Mouse (Mus musculus) stomach, postnatal 0 days (tissue): Measurements from ENCODE around the gene Efna1. TPM values are rescaled to one million over a fixed set of nuclear protein-coding genes. Genes with fewer than 3 reads are reported as not detected.
A peak's percentile ranks its signal among the peaks of the same experiment; 100 is the strongest.

ENCODE experiments used
- ATAC-seq: fragments of 200-750 bp; cut with Nextera tagmentation; 2 replicates; pipeline ENCODE4 v1.8.0; 2017; ENCODE audit not compliant: low FRiP score, low TSS enrichment
- DNase-seq: peaks from one replicate; pipeline ENCODE4 v3.0.0-alpha.2; 2016; ENCODE audit warnings: low spot score
- H3K27ac ChIP-seq: fragments of 300-500 bp; sonication (generic); replicated peaks from 2 replicates; pipeline ENCODE4 v1.5.1; 2014; ENCODE audit warnings: mild to moderate bottlenecking, control low read depth
- H3K27me3 ChIP-seq: fragments of 300-500 bp; sonication (generic); 2 replicates; pipeline ENCODE4 v1.6.1; 2014; ENCODE audit warnings: low read length; ENCODE audit not compliant: control insufficient read depth, insufficient read depth
- H3K36me3 ChIP-seq: fragments of 300-500 bp; sonication (generic); 2 replicates; pipeline ENCODE4 v1.6.1; 2014; ENCODE audit warnings: low read length, mixed read lengths; ENCODE audit not compliant: control insufficient read depth, insufficient read depth
- H3K4me1 ChIP-seq: fragments of 300-500 bp; sonication (generic); replicated peaks from 2 replicates; pipeline ENCODE4 v1.6.1; 2014; ENCODE audit warnings: antibody characterized with exemption; ENCODE audit not compliant: control insufficient read depth, insufficient read depth
- H3K4me2 ChIP-seq: fragments of 300-500 bp; sonication (generic); replicated peaks from 2 replicates; pipeline ENCODE4 v1.6.1; 2014; ENCODE audit warnings: low read depth, mild to moderate bottlenecking, control low read depth, moderate library complexity
- H3K4me3 ChIP-seq: fragments of 300-500 bp; sonication (generic); 2 replicates; pipeline ENCODE4 v1.5.1; 2014; ENCODE audit warnings: low read depth, low read length, control low read depth
- H3K9ac ChIP-seq: fragments of 300-500 bp; sonication (generic); 2 replicates; pipeline ENCODE4 v1.6.1; 2014; ENCODE audit warnings: mild to moderate bottlenecking, low read length, control low read depth, mixed read lengths
- H3K9me3 ChIP-seq: fragments of 300-500 bp; sonication (generic); 2 replicates; pipeline ENCODE4 v1.6.1; 2016; ENCODE audit warnings: low read length; ENCODE audit not compliant: control insufficient read depth
- CTCF ChIP-seq: IDR thresholded peaks from 2 replicates; pipeline ENCODE4 v1.5.1; 2016; ENCODE audit warnings: antibody characterized with exemption, low read depth, mild to moderate bottlenecking, moderate library complexity
- EP300 ChIP-seq: optimal IDR thresholded peaks from 2 replicates; pipeline ENCODE3; 2016; ENCODE audit warnings: antibody characterized with exemption
- WGBS: fragments of 180-500 bp; shearing (Covaris S2); extraction: QIAGEN DNeasy Blood & Tissue Kit; methylation state at CpG from one replicate; pipeline ENCODE4 v1.1.7; 2014; 5-methylcytosine and 5-hydroxymethylcytosine counted together
- polyA plus RNA-seq: library from polyadenylated mRNA; unstranded; fragments of >200 nt; fragmentation: Nextera tagmentation; extraction: Ambion mirVana; gene quantifications from 2 replicates; pipeline ENCODE4 v1.2.1, GENCODE M21; 2015

The Efna1 gene
- polyA plus RNA-seq, 1 experiment from 2014 or later: 36.6 TPM

- H3K27ac ChIP-seq: peak overlapping the region; percentile 89
- peak; percentile 94 for DNase-seq
- peak; percentile 83 for ATAC-seq
These were observed 47.3 kb downstream of the Efna1 start for GRCm38 (mm10) chr3:89233562-89234110.

DNA sequence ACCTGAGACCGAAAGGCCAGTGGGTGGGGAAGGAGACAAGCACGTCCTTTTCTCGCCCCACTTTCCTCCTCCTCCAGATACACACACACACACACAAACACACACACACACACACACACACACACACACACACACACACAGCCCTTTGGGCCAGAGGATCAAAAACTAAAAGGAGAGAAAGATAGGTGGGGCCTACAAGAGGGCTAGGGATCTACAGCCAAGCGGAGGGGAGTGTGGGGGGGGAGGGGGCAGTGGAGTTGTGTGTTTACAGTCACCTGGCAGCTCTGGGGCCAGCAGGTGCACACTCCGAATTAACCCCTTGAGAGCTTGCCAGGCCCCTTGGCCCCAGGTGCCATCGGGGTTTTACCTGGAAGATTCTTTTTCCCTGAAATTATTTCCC, 48.3 kb downstream of the Efna1 start:
- H3K27me3 ChIP-seq: no peaks in the 10 kb centered on the region
- no peak overlapping the region for H3K4me3 ChIP-seq
- WGBS: 51% methylated on average over 6 of the region's 6 CpGs
- DNase-seq (peak; percentile 81), ATAC-seq (no peak)
- no peaks in the 10 kb centered on the region for H3K36me3 ChIP-seq
- no peaks in the 10 kb centered on the region for H3K9me3 ChIP-seq
- H3K4me1 ChIP-seq: peaks cover 2% of the 10 kb centered on the region; the same call in 1 of the 2 replicates
- peak overlapping the region; percentile 89 for H3K27ac ChIP-seq
- peak overlapping the region; percentile 45; the same call in 1 of the 2 replicates for H3K9ac ChIP-seq
- H3K4me2 ChIP-seq: peak overlapping the region; percentile 61
- TF ChIP-seq EP300 (no peak), CTCF (no peak)

More at GRCm38 (mm10) chr3:89233562-89234110, 47.3 kb downstream of the Efna1 start:
- peak; percentile 53 for TF ChIP-seq CTCF
- TF ChIP-seq EP300: no peak
- H3K4me1 ChIP-seq: no peaks in the 10 kb centered on the region
- no peaks in the 10 kb centered on the region for H3K36me3 ChIP-seq
- 0 out of 2 replicates have a peak overlapping the region, but pooled peaks have one; percentile 27 for H3K4me2 ChIP-seq
- WGBS: 45% methylated on average over 14 of the region's 14 CpGs
- H3K4me3 ChIP-seq: no peak overlapping the region
- no peaks in the 10 kb centered on the region for H3K9me3 ChIP-seq
- H3K27me3 ChIP-seq: no peaks in the 10 kb centered on the region
- H3K9ac ChIP-seq: no peak overlapping the region

GRCm38 (mm10) chr3:89231772-89232275, 49.1 kb downstream of the Efna1 start:
- no peaks in the 10 kb centered on the region for H3K36me3 ChIP-seq
- 62% methylated on average over 16 of the region's 16 CpGs for WGBS

DNA sequence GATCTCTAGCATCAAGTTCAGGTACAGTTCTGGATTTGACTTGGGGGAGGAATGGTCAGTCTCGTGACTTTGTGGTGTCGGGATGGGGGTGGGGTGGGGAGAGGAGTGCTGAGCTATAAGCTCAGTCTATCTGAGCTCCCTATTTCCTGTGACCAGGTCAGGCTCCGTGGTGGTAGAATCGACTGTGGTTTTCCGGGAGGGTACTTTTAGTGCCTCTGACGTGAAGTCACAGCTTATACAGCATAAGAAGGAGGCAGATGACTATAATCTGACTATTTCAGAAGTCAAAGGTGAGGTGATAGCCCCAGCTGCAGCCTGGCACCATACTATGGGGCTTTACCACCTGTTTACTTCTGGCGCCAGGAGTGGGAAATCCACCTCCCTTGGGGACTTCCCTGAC, 49.6 kb downstream of the Efna1 start:
- H3K9ac ChIP-seq: peak overlapping the region; percentile 45
- 45% methylated on average over 7 of the region's 7 CpGs for WGBS
- peak; percentile 35 for DNase-seq
- peak overlapping the region; percentile 61 for H3K4me2 ChIP-seq
- H3K4me3 ChIP-seq: peak overlapping the region; percentile 38
- no peaks in the 10 kb centered on the region for H3K9me3 ChIP-seq
- peaks cover 3% of the 10 kb centered on the region; the same call in 1 of the 2 replicates for H3K4me1 ChIP-seq
- no peak for ATAC-seq
- no peaks in the 10 kb centered on the region for H3K36me3 ChIP-seq
- no peak for TF ChIP-seq EP300
- no peak for TF ChIP-seq CTCF
- H3K27ac ChIP-seq: peak overlapping the region; percentile 89; the same call in 1 of the 2 replicates
- no peaks in the 10 kb centered on the region for H3K27me3 ChIP-seq

More at GRCm38 (mm10) chr3:89231772-89232275, 49.1 kb downstream of the Efna1 start:
- Histone ChIP-seq H3K4me1 (peaks cover 3% of the 10 kb centered on the region; the same call in 1 of the 2 replicates), H3K27ac (peak overlapping the region; percentile 89), H3K4me2 (peak overlapping the region; percentile 61), H3K9ac (peak overlapping the region; percentile 45), H3K4me3 (peak overlapping the region; percentile 38), H3K9me3 (no peaks in the 10 kb centered on the region), H3K27me3 (no peaks in the 10 kb centered on the region)
- TF ChIP-seq EP300 (no peak), CTCF (no peak)
- no peak for ATAC-seq
- DNase-seq: peak; percentile 34

GRCm38 (mm10) chr3:89230561-89230960, 50.4 kb downstream of the Efna1 start:
- peak overlapping the region; percentile 61 for H3K4me2 ChIP-seq
- H3K4me1 ChIP-seq: peaks cover 3% of the 10 kb centered on the region; the same call in 1 of the 2 replicates
- H3K27me3 ChIP-seq: no peaks in the 10 kb centered on the region
- H3K9ac ChIP-seq: no peak overlapping the region
- H3K9me3 ChIP-seq: no peaks in the 10 kb centered on the region
- TF ChIP-seq EP300 (no peak), CTCF (no peak)
- H3K27ac ChIP-seq: no peak overlapping the region
- DNase-seq (no peak), ATAC-seq (no peak)
- H3K4me3 ChIP-seq: peak overlapping the region; percentile 38; the same call in 1 of the 2 replicates
- WGBS: 68% methylated on average over 2 of the region's 2 CpGs
- H3K36me3 ChIP-seq: no peaks in the 10 kb centered on the region

DNA sequence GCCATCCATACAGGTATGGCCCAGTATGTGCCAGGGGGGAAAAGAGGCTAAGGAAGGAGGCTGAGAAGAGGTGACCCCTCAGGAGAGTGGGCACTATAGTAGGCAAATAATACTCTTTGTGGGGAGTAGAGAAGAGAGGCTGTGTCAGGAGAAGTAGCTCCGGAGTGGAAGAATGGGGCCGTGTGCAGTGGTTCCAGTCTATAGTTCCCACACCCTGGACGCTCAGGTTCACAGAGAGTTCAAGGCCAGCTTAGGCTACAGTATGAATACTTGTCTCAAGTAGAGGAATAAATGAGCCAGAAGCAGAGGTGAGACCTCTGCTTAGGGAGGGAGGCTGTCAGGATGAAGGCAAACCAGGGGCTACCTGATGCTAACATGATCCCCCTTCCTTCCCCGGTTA, 51.7 kb downstream of the Efna1 start:
- Histone ChIP-seq H3K27me3 (no peaks in the 10 kb centered on the region), H3K36me3 (peaks cover 4% of the 10 kb centered on the region; the same call in 1 of the 2 replicates), H3K4me1 (peaks cover 3% of the 10 kb centered on the region; the same call in 1 of the 2 replicates), H3K4me3 (peak overlapping the region; percentile 38), H3K9me3 (no peaks in the 10 kb centered on the region), H3K4me2 (peak overlapping the region; percentile 61), H3K27ac (peak overlapping the region; percentile 77), H3K9ac (peak overlapping the region; percentile 55; the same call in 1 of the 2 replicates)
- no peak for TF ChIP-seq CTCF
- TF ChIP-seq EP300: no peak
- DNase-seq: peak; percentile 73
- peak; percentile 24; the same call in 1 of the 2 replicates for ATAC-seq
- 46% methylated on average over 4 of the region's 4 CpGs for whole genome bisulfite sequencing
